13 mouse cellular contexts compared by ENCODE assay signal in genomic region chr2:90636853-90637252, GRCm38 (mm10).
"Had no signal": no experiment of that assay in that cellular context is flagged by ENCODE, and none has a peak within 500 bp of the region (broad histone marks: within the 10 kb centered on the region; RNA-seq: fewer than 3 reads in every experiment).

No protein-coding gene starts in this region.

- DNase-seq: kidney, postnatal 25 days; lung, embryonic 14.5 days; lung, postnatal 10 days; lung, postnatal 4 days; midbrain, embryonic 14.5 days; right cerebral cortex, postnatal 4 days; spleen, adult 18-20 months; thymus, postnatal 36 days had no signal

- H3K9me3 ChIP-seq: limb, embryonic 15.5 days; liver, embryonic 12.5 days; midbrain, embryonic 10.5 days; neural tube, embryonic 12.5 days had no signal

- H3K4me1 ChIP-seq: midbrain, embryonic 10.5 days; neural tube, embryonic 12.5 days had no signal

- H3K4me2 ChIP-seq: limb, embryonic 15.5 days; liver, embryonic 12.5 days; lung, embryonic 14.5 days; neural tube, embryonic 12.5 days had no signal

- H3K36me3 ChIP-seq: limb, embryonic 15.5 days; liver, embryonic 12.5 days; midbrain, embryonic 10.5 days; neural tube, embryonic 12.5 days had no signal

- H3K27me3 ChIP-seq: liver, embryonic 12.5 days; neural tube, embryonic 12.5 days had no signal

- H3K9ac ChIP-seq: limb, embryonic 15.5 days; liver, embryonic 12.5 days; lung, embryonic 14.5 days; neural tube, embryonic 12.5 days had no signal

- H3K4me3 ChIP-seq: left cerebral cortex, adult 2 months; limb, embryonic 15.5 days; liver, embryonic 12.5 days; midbrain, embryonic 10.5 days; neural tube, embryonic 12.5 days had no signal

- H3K27ac ChIP-seq: left cerebral cortex, adult 2 months; limb, embryonic 15.5 days; liver, embryonic 12.5 days; midbrain, embryonic 10.5 days; neural tube, embryonic 12.5 days had no signal

- ATAC-seq: liver, embryonic 12.5 days had no signal
